ENCODE assay signal across 9 mouse cellular contexts in the genomic region with DNA sequence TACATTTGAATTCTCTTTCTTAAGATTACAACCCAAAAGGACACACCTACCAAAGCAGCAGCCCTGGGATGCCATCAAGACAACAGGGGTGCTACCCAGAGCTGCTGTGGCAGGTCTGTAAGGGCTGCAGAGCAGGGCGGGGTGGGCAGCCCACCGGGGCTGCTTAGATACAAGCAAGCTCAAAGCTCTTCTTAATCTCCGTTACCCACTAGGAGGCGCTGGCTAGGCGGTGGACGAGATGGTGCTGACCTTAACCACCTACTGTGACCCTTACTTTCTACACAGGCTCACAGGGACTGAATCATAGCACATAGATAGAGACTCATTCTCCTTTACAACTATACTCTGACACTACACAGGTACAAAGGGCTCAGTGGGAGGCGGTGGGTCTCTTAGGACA.
A peak's percentile ranks its signal among the peaks of the same experiment; 100 is the strongest.
DNase-seq lines count a peak whose midpoint lies in the region; ATAC-seq lines count a peak whose summit lies in the region.
"Had no signal": no experiment of that assay in that cellular context is flagged by ENCODE, and none has a peak within 500 bp of the region (broad histone marks: within the 10 kb centered on the region; RNA-seq: fewer than 3 reads in every experiment).

No protein-coding gene starts in this region.

- H3K4me2 ChIP-seq in forebrain, embryonic 14.5 days (ENCODE audit: low read length) = no peak overlapping the region
- no peak overlapping the region for H3K4me2 ChIP-seq in forebrain, embryonic 13.5 days
- H3K4me2 ChIP-seq: hindbrain, embryonic 15.5 days had no signal

- H3K27ac ChIP-seq in forebrain, embryonic 14.5 days (ENCODE audit: low read depth, low read length) = no peak overlapping the region
- no peak overlapping the region for H3K27ac ChIP-seq in forebrain, embryonic 13.5 days
- H3K27ac ChIP-seq: hindbrain, embryonic 15.5 days had no signal

- intact Hi-C loops in heart, postnatal 14 days (cut with DNase I) = loop anchor here (5.0 kb wide), 2 partner anchors 72 to 212 kb away; partner anchors contain the start of genes Agtpbp1 and Naa35

- H3K27me3 ChIP-seq in forebrain, embryonic 14.5 days (replicated peaks; ENCODE audit: control insufficient read depth, insufficient read depth, low read length) = no peaks in the 10 kb centered on the region
- no peaks in the 10 kb centered on the region for H3K27me3 ChIP-seq in forebrain, embryonic 13.5 days
- H3K27me3 ChIP-seq: hindbrain, embryonic 15.5 days had no signal

- DNase-seq in forebrain, embryonic 14.5 days (ENCODE audit: low spot score) = peak; percentile 9
- peak; percentile 25 for DNase-seq in right cerebral cortex, postnatal 4 days
- DNase-seq in right cerebral cortex, adult 18-20 months = no peak
- DNase-seq in cerebellum, adult 8-10 months = peak; percentile 57
- peak; percentile 46 to 73 for DNase-seq in heart, postnatal 14 days
- DNase-seq in left cerebral cortex, adult 8-10 months (ENCODE audit: low spot score in 2 of 2) = no peak

- no peaks in the 10 kb centered on the region for H3K9me3 ChIP-seq in forebrain, embryonic 14.5 days (replicated peaks; ENCODE audit: control insufficient read depth, low read length)
- no peaks in the 10 kb centered on the region for H3K9me3 ChIP-seq in forebrain, embryonic 13.5 days (replicated peaks)
- H3K9me3 ChIP-seq: hindbrain, embryonic 15.5 days had no signal

- H3K4me3 ChIP-seq in forebrain, embryonic 14.5 days (ENCODE audit: low read depth, low read length) = no peak overlapping the region
- no peak overlapping the region for H3K4me3 ChIP-seq in forebrain, embryonic 13.5 days
- H3K4me3 ChIP-seq: hindbrain, embryonic 15.5 days had no signal

- 13% methylated on average over 7 of the region's 7 CpGs for WGBS in forebrain, embryonic 14.5 days
- WGBS in forebrain, embryonic 13.5 days = 20% methylated on average over 7 of the region's 7 CpGs

- ATAC-seq in forebrain, embryonic 14.5 days = no peak
- no peak for ATAC-seq in forebrain, embryonic 13.5 days
- peak; percentile 86 for ATAC-seq in megakaryocyte progenitor cell, adult 5-6 weeks (replicated peaks; ENCODE audit: poor library complexity)

- no peaks in the 10 kb centered on the region for H3K4me1 ChIP-seq in forebrain, embryonic 14.5 days (ENCODE audit: control insufficient read depth, insufficient read depth, low read length)
- H3K4me1 ChIP-seq in forebrain, embryonic 13.5 days = no peaks in the 10 kb centered on the region
- H3K4me1 ChIP-seq: hindbrain, embryonic 15.5 days had no signal

- H3K36me3 ChIP-seq in forebrain, embryonic 14.5 days (ENCODE audit: control insufficient read depth, insufficient read depth, low read length) = peaks cover 10% of the 10 kb centered on the region
- H3K36me3 ChIP-seq in forebrain, embryonic 13.5 days (ENCODE audit: poor library complexity, severe bottlenecking) = peaks cover 17% of the 10 kb centered on the region

- H3K9ac ChIP-seq in forebrain, embryonic 14.5 days (ENCODE audit: low read length) = no peak overlapping the region
- no peak overlapping the region for H3K9ac ChIP-seq in forebrain, embryonic 13.5 days
- H3K9ac ChIP-seq: hindbrain, embryonic 15.5 days had no signal

Comparison
In these comparisons a context has a peak if more than half of its experiments do, and no peak if none do; other contexts are left out.
1. DNase-seq: peak in forebrain, embryonic 14.5 days (single experiment), right cerebral cortex, postnatal 4 days (single experiment), cerebellum, adult 8-10 months (single experiment) and heart, postnatal 14 days (2 of 2); none in right cerebral cortex, adult 18-20 months (single experiment) and left cerebral cortex, adult 8-10 months (0 of 2).